Mouse (Mus musculus): ENCODE data around the gene Nup54. TPM values are rescaled to one million over a fixed set of nuclear protein-coding genes. Genes with fewer than 3 reads are reported as not detected.

The Nup54 gene
- 22.4 and 26.0 TPM in 2 replicates for polyA plus RNA-seq (2012; rRNA removed)

DNA sequence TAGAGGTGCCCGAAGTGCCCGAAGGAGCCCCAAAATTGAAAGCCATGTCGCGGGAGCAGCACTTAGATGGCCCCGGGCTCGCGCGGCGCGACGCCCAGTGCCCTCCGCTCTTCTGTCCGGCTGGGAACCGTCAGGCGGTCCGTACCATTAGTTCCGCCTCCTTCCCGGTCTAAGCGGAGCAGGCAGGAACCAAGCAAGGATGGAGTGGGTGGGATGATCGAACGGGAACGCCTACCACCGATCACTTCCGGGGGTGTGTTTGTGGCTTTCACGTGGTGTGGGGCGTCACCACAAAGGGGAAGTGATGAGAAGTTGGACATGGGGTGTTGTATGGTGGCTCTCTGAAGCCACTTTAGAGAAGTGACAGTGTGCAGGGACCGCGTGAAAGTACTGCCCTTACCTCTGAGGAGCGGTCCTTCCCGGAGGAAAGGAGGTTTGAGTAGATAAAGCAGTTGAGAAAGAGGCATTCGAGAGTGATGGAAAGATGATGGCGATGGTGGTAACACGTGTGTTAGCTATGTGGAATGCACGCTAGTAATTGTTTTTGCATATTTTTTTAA lies at the start of gene Nup54:
Gene Nup54 (minus strand): TSS at position 195 of the 560 bp plus-strand sequence.
- peak; percentile 56; the same call in 1 of the 2 replicates for TF ChIP-seq POLR2A (IDR thresholded peaks at IDR 0.05; ENCODE audit: extremely low read depth, insufficient read depth, low read length)
- no peak for TF ChIP-seq CTCF (IDR thresholded peaks at IDR 0.05; ENCODE audit: extremely low read depth, insufficient read depth, low read length)
- H3K4me1 ChIP-seq (ENCODE audit: control insufficient read depth, insufficient read depth, low read length) = no peaks in the 10 kb centered on the region
- peak within 1 kb of the TSS; percentile 37 for H3K4me3 ChIP-seq (ENCODE audit: insufficient read depth, low read length)
- no peak within 1 kb of the TSS for H3K27ac ChIP-seq (ENCODE audit: insufficient read depth, low read length)

DNA sequence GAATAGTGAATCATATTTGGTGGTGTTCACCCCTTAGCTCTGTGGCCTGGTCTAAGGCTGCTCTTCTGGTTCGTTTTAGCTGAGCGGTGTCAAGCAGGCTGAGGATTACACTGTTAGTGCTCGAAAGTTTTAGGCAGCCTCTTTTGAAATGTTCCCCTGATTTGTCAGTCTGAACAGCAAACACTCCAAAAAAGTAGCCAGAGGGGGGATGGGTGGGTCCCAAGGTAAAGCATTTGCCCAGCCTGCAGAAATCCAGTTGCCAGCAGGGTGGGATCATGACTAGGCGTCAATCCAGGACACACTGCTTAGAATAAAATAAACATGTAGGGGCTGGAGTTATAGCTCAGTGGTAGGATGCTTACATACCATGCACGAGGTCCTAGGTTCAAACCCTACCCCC lies 37.8 kb upstream of the Nup54 start:
- no peak overlapping the region for H3K27ac ChIP-seq (ENCODE audit: insufficient read depth, low read length)
- no peaks in the 10 kb centered on the region for H3K4me1 ChIP-seq (ENCODE audit: control insufficient read depth, insufficient read depth, low read length)
- H3K4me3 ChIP-seq (ENCODE audit: insufficient read depth, low read length) = no peak overlapping the region
- TF ChIP-seq CTCF (IDR thresholded peaks at IDR 0.05; ENCODE audit: extremely low read depth, insufficient read depth, low read length) (no peak), POLR2A (IDR thresholded peaks at IDR 0.05; ENCODE audit: extremely low read depth, insufficient read depth, low read length) (no peak)

GRCm38 (mm10) chr5:92471531-92471930 lies 36.5 kb upstream of the Nup54 start:
- Histone ChIP-seq H3K4me3 (ENCODE audit: insufficient read depth, low read length) (no peak overlapping the region), H3K4me1 (ENCODE audit: control insufficient read depth, insufficient read depth, low read length) (no peaks in the 10 kb centered on the region), H3K27ac (ENCODE audit: insufficient read depth, low read length) (no peak overlapping the region)
- TF ChIP-seq POLR2A (IDR thresholded peaks at IDR 0.05; ENCODE audit: extremely low read depth, insufficient read depth, low read length) = no peak
- no peak for TF ChIP-seq CTCF (IDR thresholded peaks at IDR 0.05; ENCODE audit: extremely low read depth, insufficient read depth, low read length)

GRCm38 (mm10) chr5:92469201-92470130 lies 34.4 kb upstream of the Nup54 start:
- no peak overlapping the region for H3K4me3 ChIP-seq (ENCODE audit: insufficient read depth, low read length)
- TF ChIP-seq CTCF (IDR thresholded peaks at IDR 0.05; ENCODE audit: extremely low read depth, insufficient read depth, low read length) (no peak), POLR2A (IDR thresholded peaks at IDR 0.05; ENCODE audit: extremely low read depth, insufficient read depth, low read length) (no peak)
- no peak overlapping the region for H3K27ac ChIP-seq (ENCODE audit: insufficient read depth, low read length)
- H3K4me1 ChIP-seq (ENCODE audit: control insufficient read depth, insufficient read depth, low read length) = no peaks in the 10 kb centered on the region

DNA sequence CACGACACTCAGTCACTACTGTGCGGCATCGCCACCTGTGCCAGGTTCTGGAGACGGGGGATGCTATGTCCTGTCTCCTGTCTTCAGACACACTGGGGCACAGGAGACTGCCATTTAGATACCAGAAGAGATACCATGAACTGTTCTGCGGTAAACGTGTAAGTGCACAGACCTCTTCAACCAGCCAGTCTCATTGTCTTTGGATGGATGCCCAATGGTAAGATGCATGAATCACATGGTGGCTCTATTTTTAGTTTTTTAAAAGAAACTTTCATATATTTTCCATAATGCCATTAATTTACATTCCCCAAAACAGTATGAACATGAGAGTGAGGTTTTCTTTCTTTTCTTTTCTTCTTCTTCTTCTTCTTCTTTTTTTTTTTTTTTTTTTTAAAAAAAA lies 33.2 kb upstream of the Nup54 start:
- H3K4me1 ChIP-seq (ENCODE audit: control insufficient read depth, insufficient read depth, low read length) = no peaks in the 10 kb centered on the region
- TF ChIP-seq POLR2A (IDR thresholded peaks at IDR 0.05; ENCODE audit: extremely low read depth, insufficient read depth, low read length) (no peak), CTCF (IDR thresholded peaks at IDR 0.05; ENCODE audit: extremely low read depth, insufficient read depth, low read length) (no peak)

GRCm38 (mm10) chr5:92467102-92467766 lies 32.2 kb upstream of the Nup54 start:
- Histone ChIP-seq H3K27ac (ENCODE audit: insufficient read depth, low read length) (no peak overlapping the region), H3K4me1 (ENCODE audit: control insufficient read depth, insufficient read depth, low read length) (no peaks in the 10 kb centered on the region), H3K4me3 (ENCODE audit: insufficient read depth, low read length) (no peak overlapping the region)
- TF ChIP-seq POLR2A (IDR thresholded peaks at IDR 0.05; ENCODE audit: extremely low read depth, insufficient read depth, low read length) = no peak
- no peak for TF ChIP-seq CTCF (IDR thresholded peaks at IDR 0.05; ENCODE audit: extremely low read depth, insufficient read depth, low read length)

More for the DNA sequence above, 33.2 kb upstream of the Nup54 start:
- no peak overlapping the region for H3K27ac ChIP-seq (ENCODE audit: insufficient read depth, low read length)
- no peak overlapping the region for H3K4me3 ChIP-seq (ENCODE audit: insufficient read depth, low read length)

DNA sequence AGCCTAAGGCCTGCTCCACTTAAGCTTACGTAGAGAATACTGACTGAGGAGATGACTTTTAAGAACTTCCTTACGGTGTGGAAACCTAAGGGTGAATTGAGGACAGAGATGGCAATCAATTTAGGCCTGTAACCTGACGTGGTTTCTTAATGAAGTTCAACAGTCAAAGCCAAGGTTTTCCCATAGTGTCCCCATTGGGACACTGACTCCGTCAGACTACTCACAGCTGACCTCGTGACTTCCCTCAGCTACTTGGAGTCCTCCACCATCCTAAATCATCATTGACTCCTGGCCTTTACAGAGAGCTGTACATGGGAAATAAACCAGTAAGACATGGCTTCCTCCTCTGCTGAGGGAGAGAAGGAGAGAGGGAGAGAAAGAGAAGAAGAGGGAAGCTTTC lies 30.5 kb upstream of the Nup54 start:
- no peak overlapping the region for H3K4me3 ChIP-seq (ENCODE audit: insufficient read depth, low read length)
- no peak overlapping the region for H3K27ac ChIP-seq (ENCODE audit: insufficient read depth, low read length)
- TF ChIP-seq POLR2A (IDR thresholded peaks at IDR 0.05; ENCODE audit: extremely low read depth, insufficient read depth, low read length) (no peak), CTCF (IDR thresholded peaks at IDR 0.05; ENCODE audit: extremely low read depth, insufficient read depth, low read length) (no peak)
- no peaks in the 10 kb centered on the region for H3K4me1 ChIP-seq (ENCODE audit: control insufficient read depth, insufficient read depth, low read length)

- H3K27ac ChIP-seq (ENCODE audit: insufficient read depth, low read length) = no peak overlapping the region
- H3K4me1 ChIP-seq (ENCODE audit: control insufficient read depth, insufficient read depth, low read length) = no peaks in the 10 kb centered on the region
- TF ChIP-seq CTCF (IDR thresholded peaks at IDR 0.05; ENCODE audit: extremely low read depth, insufficient read depth, low read length) (peak; percentile 67), POLR2A (IDR thresholded peaks at IDR 0.05; ENCODE audit: extremely low read depth, insufficient read depth, low read length) (no peak)
- no peak overlapping the region for H3K4me3 ChIP-seq (ENCODE audit: insufficient read depth, low read length)
Observed at GRCm38 (mm10) chr5:92461321-92461720, 26.3 kb upstream of the Nup54 start.

- Histone ChIP-seq H3K27ac (ENCODE audit: insufficient read depth, low read length) (no peak overlapping the region), H3K4me1 (ENCODE audit: control insufficient read depth, insufficient read depth, low read length) (no peaks in the 10 kb centered on the region), H3K4me3 (ENCODE audit: insufficient read depth, low read length) (no peak overlapping the region)
- TF ChIP-seq CTCF (IDR thresholded peaks at IDR 0.05; ENCODE audit: extremely low read depth, insufficient read depth, low read length) = no peak
- TF ChIP-seq POLR2A (IDR thresholded peaks at IDR 0.05; ENCODE audit: extremely low read depth, insufficient read depth, low read length) = no peak
Observed at GRCm38 (mm10) chr5:92458726-92459125, 23.7 kb upstream of the Nup54 start.
